Mouse (Mus musculus) retina, postnatal 7 days (tissue): ENCODE measurements around the gene Hist1h2bf.
A peak's percentile ranks its signal among the peaks of the same experiment; 100 is the strongest.

Source experiments
- DNase-seq: peaks from one replicate; pipeline ENCODE4 v3.0.0-alpha.2; 2012; ENCODE audit warnings: low read depth, low spot score

Gene Hist1h2bf

GRCm38 (mm10) chr13:23529480-23530165 is 44.4 kb downstream of the Hist1h2bf start:
- DNase-seq: no peak

DNA sequence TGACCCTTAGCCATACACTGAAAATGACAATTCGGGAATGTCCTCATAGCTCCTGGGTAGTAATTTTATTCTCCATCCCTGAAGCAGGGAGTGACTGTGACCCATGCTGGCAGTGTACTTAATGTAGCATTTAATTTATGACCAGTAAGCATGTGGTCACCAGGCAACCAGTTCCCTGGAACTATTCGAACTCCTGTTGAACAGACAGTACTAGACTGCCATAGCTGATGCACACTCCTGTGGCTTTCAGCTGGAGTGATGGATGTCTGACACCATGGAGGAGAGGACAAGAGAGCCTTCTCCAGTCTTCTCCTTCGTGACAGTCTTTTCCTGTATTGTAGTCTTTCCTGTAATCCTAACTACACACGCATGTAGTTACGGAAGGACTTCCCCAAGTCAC is 45.0 kb downstream of the Hist1h2bf start:
- DNase-seq: no peak

- DNase-seq: peak; percentile 93
Observed at GRCm38 (mm10) chr13:23526312-23526711, 47.7 kb downstream of the Hist1h2bf start.

DNA sequence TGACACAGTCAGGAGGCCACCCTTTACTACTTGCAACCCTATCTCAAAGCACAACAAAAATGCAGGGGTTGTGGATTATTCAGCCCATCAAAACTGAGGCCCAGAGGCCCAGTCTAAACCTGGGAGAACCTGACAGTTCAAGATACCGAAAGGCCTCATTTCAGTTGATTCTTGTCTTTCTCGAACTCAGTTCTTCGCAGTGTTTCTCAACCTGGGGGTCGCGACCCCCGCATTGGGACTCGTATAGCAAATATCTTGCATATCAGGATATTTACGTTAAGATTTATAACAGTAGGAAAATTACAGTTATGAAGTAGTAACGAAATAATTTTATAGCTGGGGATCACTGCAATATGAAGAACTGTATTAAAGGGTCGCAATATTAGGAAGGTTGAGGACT is 48.1 kb downstream of the Hist1h2bf start:
- no peak for DNase-seq

GRCm38 (mm10) chr13:23524654-23525053 is 49.3 kb downstream of the Hist1h2bf start:
- no peak for DNase-seq

- no peak for DNase-seq
Observed at GRCm38 (mm10) chr13:23523976-23524375, 50.0 kb downstream of the Hist1h2bf start.
